Mouse (Mus musculus): ENCODE measurements around the gene Arhgef15.

GRCm38 (mm10) chr11:68946001-68946400 lies 11.3 kb downstream of the Arhgef15 start:
- no peak for TF ChIP-seq CTCF (IDR thresholded peaks at IDR 0.05; ENCODE audit: control insufficient read depth, insufficient read depth, low read length)
- no peak for TF ChIP-seq POLR2A (IDR thresholded peaks at IDR 0.05; ENCODE audit: borderline replicate concordance, control insufficient read depth, low read depth, low read length)

Data from bone marrow, adult 2 months (tissue).